Mouse (Mus musculus) liver, adult 2 months (tissue): ENCODE measurements at regions not wholly inside any gene's neighbourhood (a gene's known extent, or its start where the extent isn't known, plus 50 kb on each side); places are given as distances from the start of the nearest gene placed in this dataset.

Experiments used
- CTCF ChIP-seq: fragments of 200-500 bp; IDR thresholded peaks from 2 replicates; pipeline ENCODE4 v1.5.1; 2011; ENCODE audit warnings: low read depth, low read length, control low read depth
- POLR2A ChIP-seq: fragments of 200-500 bp; IDR thresholded peaks from 2 replicates; pipeline ENCODE4 v1.6.1; 2011; ENCODE audit warnings: low read length, control low read depth; ENCODE audit not compliant: insufficient read depth; ENCODE audit errors: extremely low read depth

DNA sequence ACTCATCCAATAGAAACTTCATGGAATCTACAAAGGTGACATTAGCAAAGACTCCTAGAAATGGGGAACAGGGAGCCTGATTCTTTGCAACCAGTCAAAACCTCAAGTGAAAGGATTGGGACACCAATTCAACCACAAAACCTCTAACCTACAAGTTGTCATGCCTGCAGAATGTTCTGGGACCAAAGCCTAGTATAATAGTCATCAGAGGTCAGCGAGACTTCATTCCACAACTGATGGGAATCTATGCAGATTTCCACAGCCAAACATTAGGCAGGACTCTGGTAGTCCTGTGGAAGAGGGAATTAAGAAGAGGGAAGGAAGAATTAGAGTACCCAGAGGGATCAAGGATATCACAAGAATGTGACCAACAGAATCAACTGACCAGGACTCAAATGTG, 316.4 kb downstream of the Pcdh19 start:
- TF ChIP-seq CTCF (no peak), POLR2A (no peak)
